Mouse (Mus musculus) frontal cortex, postnatal 25 days (tissue): ENCODE measurements around the gene Cpsf3.

Experiments used
- DNase-seq, 2 experiments: peaks; one replicate each; pipeline ENCODE4 v3.0.0; 2022; ENCODE audit warnings: low spot score in 2 of 2

The Cpsf3 gene

DNA sequence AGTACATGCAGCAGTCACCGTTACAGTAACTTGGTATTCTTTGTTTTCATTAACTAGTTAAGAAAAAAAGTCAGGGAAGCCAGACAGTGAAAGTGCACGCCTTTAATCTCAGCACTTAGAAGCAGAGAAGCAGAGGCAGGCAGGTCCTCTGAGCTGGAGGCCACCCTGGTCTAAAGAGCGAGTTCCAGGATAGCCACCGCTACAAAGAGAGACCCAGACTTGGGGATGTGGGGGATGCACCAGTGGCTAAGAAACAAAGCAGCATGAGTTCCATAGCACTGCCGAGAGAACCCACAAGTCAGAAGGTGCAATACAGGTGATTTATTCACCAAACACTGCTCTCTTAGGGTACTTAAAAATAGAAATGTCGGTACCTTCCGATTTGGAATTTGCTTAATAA, 47.8 kb downstream of the Cpsf3 start:
- no peak for DNase-seq

DNA sequence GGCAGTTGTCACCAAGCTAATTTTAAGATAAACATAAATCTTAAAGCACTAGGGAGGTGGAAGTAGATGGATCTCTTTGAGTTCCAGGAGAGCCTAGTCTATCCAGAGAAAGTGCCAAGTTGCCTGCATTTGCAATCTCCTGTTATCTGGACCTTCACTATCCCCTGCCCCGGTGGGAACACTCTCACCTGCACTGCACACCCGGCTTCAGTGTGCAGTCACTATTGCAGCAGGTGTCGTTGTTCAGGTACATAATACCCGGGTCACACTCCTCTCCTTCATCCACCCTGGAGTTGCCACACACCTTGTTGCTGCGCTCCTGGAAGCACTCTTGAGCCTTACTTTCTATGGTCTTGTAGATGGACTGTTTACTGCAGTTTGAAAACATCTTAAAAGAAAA, 48.6 kb downstream of the Cpsf3 start:
- DNase-seq = no peak

DNA sequence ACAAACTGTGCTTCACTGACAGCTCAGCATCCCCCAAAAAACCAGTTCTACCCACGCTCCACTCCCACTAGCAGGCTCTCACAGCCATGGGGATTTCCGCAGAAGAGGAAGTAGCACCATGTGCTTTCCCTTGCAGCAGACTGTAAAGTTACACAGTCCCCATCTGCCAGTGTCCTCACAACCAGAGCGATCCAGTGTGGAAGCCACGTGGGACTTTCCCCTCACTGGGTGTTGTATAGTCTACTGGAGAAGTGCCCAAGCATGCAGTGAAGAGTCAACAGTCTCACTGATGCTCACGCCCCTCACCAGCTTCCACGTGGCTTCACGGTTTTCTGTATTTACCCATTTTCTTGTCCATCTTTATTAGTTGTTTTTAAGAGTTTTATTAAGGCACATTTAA, 50.7 kb downstream of the Cpsf3 start:
- peak in 1 of 2 experiments; percentile 43 for DNase-seq

DNA sequence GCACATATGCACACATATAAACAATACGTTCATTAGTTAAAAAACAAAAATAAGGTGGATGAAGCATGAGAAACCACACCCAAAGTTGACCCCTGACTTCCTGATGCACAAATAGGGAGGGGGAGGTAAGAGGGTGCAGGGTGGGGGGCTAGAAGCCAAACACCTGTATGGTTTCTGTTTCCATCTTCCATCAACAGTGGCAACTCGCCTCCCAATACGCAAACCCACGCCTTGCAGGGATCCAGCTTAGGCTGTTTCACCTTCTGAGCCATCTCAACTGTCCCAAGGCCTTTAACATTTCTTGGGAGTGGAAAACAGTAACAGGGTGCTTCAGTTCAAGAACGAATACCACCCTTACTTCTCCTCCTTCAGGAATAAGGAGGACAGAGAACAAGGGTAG, 52.0 kb downstream of the Cpsf3 start:
- DNase-seq = no peak

DNA sequence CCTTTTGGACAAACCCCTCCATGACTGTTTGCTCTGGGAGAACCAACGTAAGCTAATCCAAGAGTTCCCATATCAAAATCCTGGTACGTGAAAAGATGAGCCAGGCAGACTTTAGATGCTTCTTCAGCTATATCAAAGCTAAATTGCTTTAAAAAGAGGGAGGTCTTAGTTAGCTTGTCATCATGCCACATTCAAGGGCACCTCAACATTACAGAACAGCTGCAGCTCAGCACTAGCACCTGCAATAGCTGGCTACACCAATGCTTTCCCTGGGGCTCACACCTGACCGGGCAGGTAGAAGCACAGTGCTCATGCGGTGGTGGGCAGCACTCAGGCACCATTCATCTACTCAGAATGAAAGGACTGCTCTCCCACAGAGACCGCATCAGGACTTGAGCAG, 55.5 kb downstream of the Cpsf3 start:
- no peak for DNase-seq

DNA sequence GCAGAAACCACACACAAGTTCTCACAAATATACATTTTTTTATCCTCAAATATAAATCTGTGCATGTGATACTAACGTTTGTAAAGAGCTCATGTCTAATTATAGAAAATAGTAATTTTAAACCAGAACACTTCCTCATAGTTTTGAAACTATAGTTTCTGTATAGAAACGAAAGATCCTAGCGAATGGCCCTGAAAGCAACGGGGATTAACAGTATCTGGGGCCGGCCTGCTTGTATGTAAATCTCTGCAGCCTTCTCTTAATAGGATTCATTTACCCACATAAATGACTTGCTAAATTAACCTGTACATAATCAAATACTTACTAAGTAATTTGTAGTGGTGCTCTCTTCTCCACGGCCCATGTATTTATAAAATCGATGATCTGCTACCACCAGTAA, 61.8 kb downstream of the Cpsf3 start:
- no peak for DNase-seq

DNA sequence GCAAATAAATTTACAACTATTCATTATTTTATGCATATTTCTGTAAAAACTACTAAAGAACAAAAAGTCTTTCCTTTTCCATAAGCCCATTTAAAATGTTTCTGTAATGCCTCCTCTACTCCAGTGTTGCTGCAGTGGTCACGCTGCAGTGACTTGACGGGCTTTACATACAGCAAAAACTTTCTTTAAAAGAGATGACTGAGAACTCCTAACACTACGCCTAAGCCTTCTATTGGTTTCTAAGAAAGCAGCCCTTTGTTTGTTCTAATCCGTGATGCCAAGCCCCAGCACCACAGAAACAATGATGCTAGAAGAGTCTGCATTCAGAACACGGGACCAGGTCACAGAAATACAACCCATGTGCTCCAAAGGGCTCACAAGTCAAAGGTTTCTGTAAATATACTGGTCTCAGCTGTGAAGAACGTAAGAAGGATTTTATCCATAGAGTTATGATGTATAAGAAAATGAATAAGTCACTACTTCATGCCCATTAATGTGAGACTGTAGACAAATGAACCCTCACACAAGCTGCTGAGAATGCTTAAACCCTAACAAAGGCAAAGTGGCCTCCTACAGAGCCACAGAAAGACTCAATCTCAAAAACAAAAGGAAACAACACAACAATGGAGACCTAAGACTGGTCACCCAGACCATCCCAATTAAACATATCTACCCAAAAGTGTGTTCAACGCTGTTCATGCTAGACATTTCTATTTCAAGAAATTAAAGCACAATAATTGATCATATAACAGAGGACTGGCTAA, 65.1 kb downstream of the Cpsf3 start:
- DNase-seq = no peak

DNA sequence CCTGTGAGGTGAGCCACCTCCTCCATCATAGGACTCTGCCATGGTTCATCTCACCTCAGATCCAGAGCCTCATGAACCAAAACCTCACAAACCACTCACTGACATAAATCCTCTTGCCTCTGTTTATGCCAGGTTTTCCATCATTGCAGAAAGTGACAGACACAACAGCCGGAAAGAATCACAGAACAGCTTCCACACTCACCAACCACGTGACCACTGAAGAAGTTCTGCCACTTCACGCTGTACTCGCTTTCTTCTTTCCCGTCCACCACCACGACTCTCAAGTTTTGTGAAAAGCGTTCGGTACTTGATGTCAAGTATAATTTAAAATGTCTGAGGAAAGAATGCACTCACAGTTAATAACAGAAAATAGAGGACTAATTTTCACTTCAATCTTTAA, 68.5 kb downstream of the Cpsf3 start:
- DNase-seq = no peak

DNA sequence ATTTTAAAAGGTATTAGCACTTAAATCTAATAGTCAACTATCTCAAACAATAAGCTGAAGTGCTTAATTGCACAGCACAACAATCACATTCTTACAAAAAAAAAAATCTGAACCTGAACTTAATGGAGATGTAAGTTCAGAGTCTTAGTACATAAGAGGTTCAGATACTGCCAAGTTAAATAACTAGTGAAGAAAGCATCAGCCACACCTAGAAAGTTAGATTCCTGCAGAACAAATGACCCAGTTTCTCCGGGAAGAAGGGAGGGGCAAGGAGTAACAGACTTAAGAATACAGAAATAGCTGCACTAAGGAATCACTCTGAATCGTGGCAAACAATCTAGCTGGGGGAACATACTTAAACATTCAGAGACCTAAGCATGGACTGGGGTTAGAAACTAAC, 77.5 kb downstream of the Cpsf3 start:
- no peak for DNase-seq

DNA sequence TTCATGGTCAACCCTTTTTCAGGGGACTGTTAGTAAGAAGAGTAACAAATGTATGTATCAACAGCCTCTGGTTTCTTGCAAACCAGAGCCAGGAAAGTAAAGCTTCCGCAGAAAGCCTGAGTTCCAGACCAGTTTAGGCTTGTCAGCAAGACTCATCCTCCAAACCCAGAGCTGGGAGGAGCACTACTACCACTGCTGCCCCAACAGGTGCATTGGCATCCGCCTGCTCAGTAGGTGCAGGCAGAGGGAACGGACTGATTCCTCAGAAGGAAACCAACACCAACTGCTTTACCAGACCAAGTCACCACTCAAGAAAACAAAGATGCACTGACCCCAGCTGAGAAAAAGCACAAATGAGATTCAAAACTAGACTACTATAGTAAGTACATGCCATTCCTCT, 78.0 kb downstream of the Cpsf3 start:
- no peak for DNase-seq
